Mouse (Mus musculus) spleen, adult 2 months (tissue): ENCODE results near the gene Gm21083.
"Not testable (repeated sequence)": the region's sequence is repeated elsewhere in the genome, so short reads cannot be mapped to it uniquely, and the experiment has no call there.

Source experiments
- CTCF ChIP-seq: fragments of 200-500 bp; IDR thresholded peaks from 2 replicates; pipeline ENCODE4 v1.5.1; 2011; ENCODE audit warnings: mild to moderate bottlenecking, inconsistent platforms; ENCODE audit not compliant: insufficient read depth, insufficient read length, insufficient replicate concordance; ENCODE audit errors: extremely low read depth
- POLR2A ChIP-seq: fragments of 200-500 bp; IDR thresholded peaks from 2 replicates; pipeline ENCODE4 v1.6.1; 2011; ENCODE audit warnings: low read depth, low read length, inconsistent platforms

- not testable (repeated sequence) for TF ChIP-seq CTCF, POLR2A
These were observed 13.5 kb downstream of the Gm21083 start for GRCm38 (mm10) chr5:15590635-15591034.
